Mouse (Mus musculus): ENCODE measurements around the gene Samd8.

Samd8 gene

GRCm38 (mm10) chr14:21802543-21803206 is 52.3 kb downstream of the Samd8 start:
- no peak for DNase-seq

GRCm38 (mm10) chr14:21806203-21806602 is 55.9 kb downstream of the Samd8 start:
- DNase-seq = no peak

DNA sequence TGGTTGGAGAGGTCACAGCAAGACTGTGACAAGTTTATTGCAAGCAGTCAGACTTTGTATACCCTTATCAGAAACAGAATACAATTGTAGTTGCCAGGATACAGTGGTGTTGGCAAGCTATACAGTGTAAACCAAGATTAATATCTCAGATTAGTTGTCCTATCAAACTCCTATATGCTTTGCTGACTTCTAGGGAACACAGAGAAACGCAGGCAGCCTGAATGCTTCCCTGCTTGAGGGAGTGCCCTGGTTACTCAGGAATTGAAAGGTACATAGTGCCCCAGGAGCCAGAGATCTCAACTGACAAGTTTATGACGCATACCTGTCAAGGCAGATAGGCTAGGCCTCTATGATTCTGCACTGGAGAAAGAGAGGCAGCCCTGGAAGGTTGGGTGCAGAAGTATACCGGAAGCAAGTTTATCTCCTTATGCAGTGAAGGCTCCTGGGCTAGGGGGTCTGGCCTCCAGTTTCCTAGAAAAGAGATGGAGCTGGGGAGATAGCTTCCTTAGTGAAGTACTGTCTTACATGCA is 56.4 kb downstream of the Samd8 start:
- no peak for DNase-seq

- no peak for DNase-seq
Measured at GRCm38 (mm10) chr14:21808208-21808922, 58.0 kb downstream of the Samd8 start.

- no peak for DNase-seq
Measured at GRCm38 (mm10) chr14:21809418-21809817, 59.1 kb downstream of the Samd8 start.

GRCm38 (mm10) chr14:21811301-21811700 is 61.0 kb downstream of the Samd8 start:
- DNase-seq = no peak

GRCm38 (mm10) chr14:21811744-21812393 is 61.5 kb downstream of the Samd8 start:
- no peak for DNase-seq

DNA sequence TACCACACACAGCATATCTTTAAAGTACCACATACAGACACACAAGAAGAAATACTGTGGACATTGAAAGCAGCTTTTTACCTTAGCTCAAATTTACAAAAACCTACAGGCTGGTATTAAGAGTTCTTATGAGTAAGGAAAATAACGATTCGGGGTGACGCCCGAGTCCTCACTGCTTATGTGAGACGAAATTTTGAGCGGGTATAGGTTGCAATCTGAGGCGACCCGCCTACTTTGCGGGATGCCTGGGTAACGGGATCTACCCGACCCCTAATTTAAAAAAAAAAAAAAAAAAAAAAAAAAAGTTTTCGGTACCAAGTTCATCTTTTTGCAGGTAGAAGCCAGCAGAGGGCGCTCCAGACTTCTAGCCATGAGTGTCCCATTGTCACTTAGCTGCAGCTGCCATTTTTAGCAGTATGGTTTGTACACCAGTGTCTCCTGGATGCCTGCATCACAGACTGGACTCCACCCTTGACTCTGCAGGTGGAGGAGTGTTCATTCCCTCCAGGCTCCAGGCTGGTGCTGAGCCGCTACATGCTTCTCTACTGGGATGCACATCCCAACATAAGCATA is 62.3 kb downstream of the Samd8 start:
- peak; percentile 82 for DNase-seq

DNA sequence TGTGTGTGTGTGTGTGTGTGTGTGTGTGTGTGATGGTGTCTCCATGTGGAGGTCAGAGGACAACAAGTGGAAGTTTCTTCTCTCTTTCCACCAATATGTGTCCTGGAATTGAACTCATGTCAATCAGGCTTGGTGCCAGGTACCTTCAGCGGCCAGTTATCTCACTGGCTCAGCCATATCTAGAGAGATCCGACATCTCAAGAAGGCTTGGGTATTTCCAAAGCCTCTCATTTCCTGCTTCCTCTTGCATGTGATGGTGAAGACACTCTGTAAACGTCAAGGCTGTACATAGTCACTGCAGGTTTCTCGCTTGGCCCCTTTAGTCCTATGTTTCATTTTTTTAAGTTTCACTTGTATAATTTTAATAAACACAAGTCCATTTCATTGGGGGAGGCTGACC is 62.9 kb downstream of the Samd8 start:
- DNase-seq = no peak

DNA sequence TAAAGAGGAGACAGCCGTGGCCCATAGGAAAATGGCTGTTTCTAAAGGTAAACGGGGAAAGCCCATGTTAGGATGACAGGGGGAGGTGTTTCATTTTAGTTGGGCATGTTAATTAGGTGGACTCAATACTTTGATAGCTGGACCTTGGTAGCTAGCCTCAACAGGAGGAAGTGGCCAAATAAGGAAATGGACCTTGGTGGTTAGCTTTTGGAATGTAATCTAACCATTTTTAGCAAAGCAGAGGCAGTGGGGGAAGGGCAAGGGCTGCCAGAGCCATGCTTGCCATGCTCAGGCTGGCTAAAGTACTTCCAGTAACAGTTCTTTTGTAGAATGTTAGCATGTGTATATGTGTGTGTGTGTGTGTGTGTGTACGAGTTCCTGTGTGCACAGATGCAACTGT is 63.5 kb downstream of the Samd8 start:
- no peak for DNase-seq

GRCm38 (mm10) chr14:21814606-21815005 is 64.3 kb downstream of the Samd8 start:
- no peak for DNase-seq

DNA sequence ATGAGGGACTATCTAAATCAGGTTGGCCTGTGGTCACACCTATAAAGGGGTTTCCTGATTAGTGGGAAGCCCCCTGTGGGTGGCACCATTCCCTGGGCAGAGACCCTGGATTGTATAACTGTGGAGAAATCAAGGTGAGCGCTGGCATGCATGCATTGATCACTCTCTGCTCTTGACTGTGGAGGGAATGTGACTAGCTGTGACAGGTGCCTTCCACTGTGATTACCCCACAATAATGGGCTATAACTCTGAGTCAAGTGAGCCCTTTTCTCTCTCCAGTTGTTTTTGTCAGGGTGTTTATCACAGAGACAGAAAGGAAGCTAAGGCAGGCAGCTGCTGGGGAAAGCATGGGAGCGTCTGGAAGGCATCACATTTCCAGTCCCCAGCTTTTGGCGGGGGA is 65.9 kb downstream of the Samd8 start:
- DNase-seq = no peak

- DNase-seq = no peak
Measured at GRCm38 (mm10) chr14:21817453-21817852, 67.1 kb downstream of the Samd8 start.

DNA sequence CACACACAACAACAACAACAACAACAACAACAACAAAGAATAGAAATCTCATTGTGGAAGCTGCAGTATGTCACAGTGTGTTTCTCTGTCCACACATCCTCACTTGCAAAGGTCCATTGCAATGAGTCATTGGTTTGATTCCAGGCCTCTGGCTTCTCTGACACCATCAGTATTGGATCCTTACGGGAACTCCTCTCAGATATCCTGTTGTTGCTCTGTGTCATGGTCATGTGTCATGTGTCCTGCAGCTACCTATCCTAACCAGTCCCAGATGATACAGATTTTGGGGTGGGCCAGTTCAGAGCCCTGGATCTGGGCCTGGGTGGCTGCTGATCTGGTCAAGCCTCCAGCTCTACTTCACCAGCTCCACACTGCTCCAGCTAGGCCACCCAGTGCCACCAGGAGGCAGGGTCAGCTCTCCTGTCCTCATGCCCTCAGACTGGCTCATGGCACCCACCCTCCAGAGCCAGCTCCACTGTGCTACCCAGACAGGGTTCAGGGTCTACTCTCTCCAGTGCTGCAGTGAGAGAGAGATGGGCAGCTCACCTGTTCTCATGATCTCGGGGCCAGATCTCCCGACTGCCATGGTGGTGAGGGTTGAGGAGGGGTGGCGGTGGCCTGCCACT is 70.7 kb downstream of the Samd8 start:
- DNase-seq = no peak

DNA sequence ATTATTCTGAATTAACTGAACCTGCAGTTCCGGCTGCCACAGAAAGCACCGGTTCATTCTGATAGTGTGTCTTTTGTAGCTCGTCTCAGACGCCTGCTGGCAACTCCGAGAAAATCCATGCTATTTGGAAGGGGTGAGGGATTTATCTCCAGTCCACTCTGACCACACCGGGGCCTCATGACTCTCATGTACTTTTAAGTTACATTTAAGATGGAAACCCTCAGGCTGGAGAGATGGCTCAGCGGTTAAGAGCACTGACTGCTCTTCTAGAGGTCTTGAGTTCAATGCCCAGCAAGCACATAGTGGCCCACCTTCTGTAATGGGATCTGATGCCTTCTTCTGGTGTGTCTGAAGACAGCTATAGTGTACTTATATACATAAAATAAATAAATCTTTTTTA is 72.0 kb downstream of the Samd8 start:
- no peak for DNase-seq

- peak; percentile 89 for DNase-seq
Measured at GRCm38 (mm10) chr14:21822795-21823374, 72.6 kb downstream of the Samd8 start.

- no peak for DNase-seq
Measured at GRCm38 (mm10) chr14:21823897-21824296, 73.6 kb downstream of the Samd8 start.

- no peak for DNase-seq
Measured at GRCm38 (mm10) chr14:21824938-21825337, 74.6 kb downstream of the Samd8 start, which contains the start of gene Vdac2. Gene Vdac2, plus strand, starts transcription at chr14:21825238.

GRCm38 (mm10) chr14:21825786-21826491 is 75.6 kb downstream of the Samd8 start:
- DNase-seq = no peak

- DNase-seq = peak; percentile 97
Measured at GRCm38 (mm10) chr14:21830876-21831767, 80.8 kb downstream of the Samd8 start.
